Mouse (Mus musculus) stomach, postnatal 0 days (tissue): ENCODE results near the gene Gins1. TPM values are rescaled to one million over a fixed set of nuclear protein-coding genes. Genes with fewer than 3 reads are reported as not detected.

ENCODE experiments used
- ATAC-seq: fragments of 200-750 bp; cut with Nextera tagmentation; 2 replicates; pipeline ENCODE4 v1.8.0; 2017; ENCODE audit not compliant: low FRiP score, low TSS enrichment
- DNase-seq: peaks from one replicate; pipeline ENCODE4 v3.0.0-alpha.2; 2016; ENCODE audit warnings: low spot score
- H3K27ac ChIP-seq: fragments of 300-500 bp; sonication (generic); replicated peaks from 2 replicates; pipeline ENCODE4 v1.5.1; 2014; ENCODE audit warnings: mild to moderate bottlenecking, control low read depth
- H3K27me3 ChIP-seq: fragments of 300-500 bp; sonication (generic); 2 replicates; pipeline ENCODE4 v1.6.1; 2014; ENCODE audit warnings: low read length; ENCODE audit not compliant: control insufficient read depth, insufficient read depth
- H3K36me3 ChIP-seq: fragments of 300-500 bp; sonication (generic); 2 replicates; pipeline ENCODE4 v1.6.1; 2014; ENCODE audit warnings: low read length, mixed read lengths; ENCODE audit not compliant: control insufficient read depth, insufficient read depth
- H3K4me1 ChIP-seq: fragments of 300-500 bp; sonication (generic); replicated peaks from 2 replicates; pipeline ENCODE4 v1.6.1; 2014; ENCODE audit warnings: antibody characterized with exemption; ENCODE audit not compliant: control insufficient read depth, insufficient read depth
- H3K4me2 ChIP-seq: fragments of 300-500 bp; sonication (generic); replicated peaks from 2 replicates; pipeline ENCODE4 v1.6.1; 2014; ENCODE audit warnings: low read depth, mild to moderate bottlenecking, control low read depth, moderate library complexity
- H3K4me3 ChIP-seq: fragments of 300-500 bp; sonication (generic); 2 replicates; pipeline ENCODE4 v1.5.1; 2014; ENCODE audit warnings: low read depth, low read length, control low read depth
- H3K9ac ChIP-seq: fragments of 300-500 bp; sonication (generic); 2 replicates; pipeline ENCODE4 v1.6.1; 2014; ENCODE audit warnings: mild to moderate bottlenecking, low read length, control low read depth, mixed read lengths
- H3K9me3 ChIP-seq: fragments of 300-500 bp; sonication (generic); 2 replicates; pipeline ENCODE4 v1.6.1; 2016; ENCODE audit warnings: low read length; ENCODE audit not compliant: control insufficient read depth
- CTCF ChIP-seq: IDR thresholded peaks from 2 replicates; pipeline ENCODE4 v1.5.1; 2016; ENCODE audit warnings: antibody characterized with exemption, low read depth, mild to moderate bottlenecking, moderate library complexity
- EP300 ChIP-seq: optimal IDR thresholded peaks from 2 replicates; pipeline ENCODE3; 2016; ENCODE audit warnings: antibody characterized with exemption
- WGBS: fragments of 180-500 bp; shearing (Covaris S2); extraction: QIAGEN DNeasy Blood & Tissue Kit; methylation state at CpG from one replicate; pipeline ENCODE4 v1.1.7; 2014; 5-methylcytosine and 5-hydroxymethylcytosine counted together
- polyA plus RNA-seq: library from polyadenylated mRNA; unstranded; fragments of >200 nt; fragmentation: Nextera tagmentation; extraction: Ambion mirVana; gene quantifications from 2 replicates; pipeline ENCODE4 v1.2.1, GENCODE M21; 2015

Gene Gins1
- polyA plus RNA-seq, 1 experiment from 2014 or later = 10.7 TPM

DNA sequence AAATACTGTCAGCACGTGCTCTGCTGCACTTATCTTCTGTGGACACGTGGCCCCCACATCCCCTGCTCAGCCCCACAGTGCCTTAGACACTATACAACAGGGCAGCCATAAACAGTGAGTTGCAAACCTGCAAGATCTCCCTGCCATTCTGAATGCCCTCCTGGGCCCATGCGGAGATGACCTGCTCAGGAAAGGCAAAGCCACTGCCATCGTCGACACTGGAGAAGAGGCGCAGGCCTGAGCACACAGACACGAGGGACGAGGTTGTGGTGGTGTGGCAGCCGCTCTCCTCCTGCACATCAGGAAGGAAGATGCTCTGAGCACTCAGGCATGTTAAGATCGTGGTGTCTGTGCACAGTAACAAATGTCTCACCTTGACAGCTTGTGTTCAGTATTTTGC lies 60.8 kb downstream of the Gins1 start:
- ATAC-seq (no peak), DNase-seq (no peak)
- H3K27ac ChIP-seq = no peak overlapping the region
- H3K9ac ChIP-seq = no peak overlapping the region
- no peaks in the 10 kb centered on the region for H3K4me1 ChIP-seq
- 97% methylated on average over 10 of the region's 10 CpGs for WGBS
- TF ChIP-seq CTCF (no peak), EP300 (no peak)
- H3K9me3 ChIP-seq = no peaks in the 10 kb centered on the region
- no peak overlapping the region for H3K4me2 ChIP-seq
- no peaks in the 10 kb centered on the region for H3K36me3 ChIP-seq
- no peak overlapping the region for H3K4me3 ChIP-seq
- no peaks in the 10 kb centered on the region for H3K27me3 ChIP-seq

DNA sequence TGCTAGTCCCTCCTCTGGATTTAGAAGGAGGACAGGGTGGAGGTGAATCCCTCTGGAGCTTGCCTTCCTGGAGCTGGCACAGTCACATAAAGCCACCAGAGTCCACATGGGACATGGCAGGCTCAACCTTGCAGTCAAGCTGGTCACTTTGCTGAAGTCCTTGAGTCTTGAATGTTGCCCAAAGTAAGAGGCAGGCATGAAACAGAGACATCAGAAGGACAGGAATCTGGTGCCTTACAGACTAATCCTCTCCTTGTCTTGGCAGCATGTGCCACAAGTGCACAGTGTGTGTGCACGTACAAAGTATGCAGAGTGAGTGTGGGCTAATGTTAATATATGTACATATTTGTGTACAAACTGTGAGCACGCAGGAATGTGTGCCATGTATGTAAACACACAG lies 62.3 kb downstream of the Gins1 start:
- Histone ChIP-seq H3K4me3 (no peak overlapping the region), H3K4me1 (no peaks in the 10 kb centered on the region), H3K9ac (no peak overlapping the region), H3K27me3 (no peaks in the 10 kb centered on the region), H3K27ac (no peak overlapping the region), H3K36me3 (no peaks in the 10 kb centered on the region), H3K4me2 (no peak overlapping the region), H3K9me3 (no peaks in the 10 kb centered on the region)
- DNase-seq (no peak), ATAC-seq (no peak)
- no peak for TF ChIP-seq EP300
- TF ChIP-seq CTCF = no peak
- WGBS = 73% methylated on average over 2 of the region's 2 CpGs

DNA sequence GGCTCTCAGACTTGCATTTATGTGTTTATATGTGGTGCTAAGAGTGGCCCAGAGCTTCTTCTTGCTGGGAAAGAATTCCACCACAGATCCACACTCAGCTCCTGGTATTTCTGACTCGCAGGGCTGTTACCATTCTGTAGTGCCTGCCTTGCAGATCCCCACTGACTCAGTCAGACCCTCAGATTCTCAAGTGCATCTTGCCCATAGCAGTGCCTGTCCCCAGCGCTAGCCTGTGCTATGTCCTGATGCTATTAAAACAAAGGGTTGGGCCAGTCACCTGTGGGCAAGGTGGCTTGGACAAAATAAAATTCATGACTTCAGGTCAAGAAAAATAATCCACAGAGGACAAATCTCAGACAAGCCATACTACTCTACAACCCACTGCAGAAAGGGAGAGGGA lies 64.0 kb downstream of the Gins1 start:
- H3K9me3 ChIP-seq = no peaks in the 10 kb centered on the region
- no peak for TF ChIP-seq EP300
- H3K9ac ChIP-seq = no peak overlapping the region
- DNase-seq = no peak
- no peak overlapping the region for H3K4me2 ChIP-seq
- no peaks in the 10 kb centered on the region for H3K4me1 ChIP-seq
- H3K27me3 ChIP-seq = no peaks in the 10 kb centered on the region
- H3K27ac ChIP-seq = no peak overlapping the region
- H3K36me3 ChIP-seq = no peaks in the 10 kb centered on the region
- 98% methylated on average over 2 of the region's 2 CpGs for WGBS
- no peak for ATAC-seq
- H3K4me3 ChIP-seq = no peak overlapping the region

DNA sequence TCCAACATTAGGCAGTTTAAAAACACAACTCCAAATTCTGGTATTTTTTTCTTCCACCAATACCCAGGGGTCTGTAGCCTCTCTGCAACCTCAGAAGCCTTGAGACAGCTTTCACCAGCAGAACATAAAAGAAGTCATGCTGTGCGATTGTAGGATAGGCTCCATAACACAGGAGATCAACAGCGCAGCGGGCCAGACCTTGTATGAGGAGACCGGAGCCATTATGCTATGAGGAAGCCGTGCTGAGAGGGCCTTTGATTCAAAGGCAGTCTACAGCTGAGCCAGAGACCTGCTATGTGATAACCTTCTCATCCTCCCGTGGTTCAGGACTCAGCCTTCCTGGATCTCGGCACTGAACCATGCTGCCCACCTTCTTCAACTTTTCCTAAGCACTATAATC lies 66.7 kb downstream of the Gins1 start:
- Histone ChIP-seq H3K27ac (no peak overlapping the region), H3K4me1 (no peaks in the 10 kb centered on the region), H3K4me3 (no peak overlapping the region), H3K36me3 (no peaks in the 10 kb centered on the region), H3K9ac (no peak overlapping the region), H3K9me3 (no peaks in the 10 kb centered on the region), H3K27me3 (no peaks in the 10 kb centered on the region), H3K4me2 (no peak overlapping the region)
- no peak for TF ChIP-seq EP300
- TF ChIP-seq CTCF = no peak
- ATAC-seq (no peak), DNase-seq (peak; percentile 8)
- WGBS = 91% methylated on average over 7 of the region's 7 CpGs

DNA sequence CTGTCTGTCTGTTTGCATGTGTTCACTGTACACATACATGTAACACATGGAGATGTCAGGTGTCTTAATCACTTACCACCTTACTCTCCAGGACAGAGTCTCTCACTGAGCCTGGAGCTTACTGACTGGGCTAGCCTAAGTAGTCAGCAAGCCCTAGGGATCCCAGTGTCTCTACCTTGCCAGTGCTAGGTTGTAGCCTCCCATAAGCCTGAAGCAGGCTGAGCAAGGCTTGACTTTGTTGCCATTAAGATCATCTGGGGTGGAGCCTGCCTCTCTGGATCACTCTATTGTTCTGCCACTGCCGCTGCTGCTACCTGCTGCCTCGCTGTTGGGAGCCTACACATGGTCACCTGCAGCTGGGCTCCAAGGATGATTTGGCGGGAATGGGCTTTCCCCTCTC lies 67.5 kb downstream of the Gins1 start:
- no peak overlapping the region for H3K4me2 ChIP-seq
- DNase-seq (no peak), ATAC-seq (no peak)
- TF ChIP-seq CTCF (no peak), EP300 (no peak)
- H3K4me3 ChIP-seq = no peak overlapping the region
- no peak overlapping the region for H3K9ac ChIP-seq
- H3K9me3 ChIP-seq = no peaks in the 10 kb centered on the region
- no peaks in the 10 kb centered on the region for H3K27me3 ChIP-seq
- WGBS = 81% methylated on average over 3 of the region's 3 CpGs
- H3K27ac ChIP-seq = no peak overlapping the region
- no peaks in the 10 kb centered on the region for H3K36me3 ChIP-seq
- H3K4me1 ChIP-seq = no peaks in the 10 kb centered on the region

DNA sequence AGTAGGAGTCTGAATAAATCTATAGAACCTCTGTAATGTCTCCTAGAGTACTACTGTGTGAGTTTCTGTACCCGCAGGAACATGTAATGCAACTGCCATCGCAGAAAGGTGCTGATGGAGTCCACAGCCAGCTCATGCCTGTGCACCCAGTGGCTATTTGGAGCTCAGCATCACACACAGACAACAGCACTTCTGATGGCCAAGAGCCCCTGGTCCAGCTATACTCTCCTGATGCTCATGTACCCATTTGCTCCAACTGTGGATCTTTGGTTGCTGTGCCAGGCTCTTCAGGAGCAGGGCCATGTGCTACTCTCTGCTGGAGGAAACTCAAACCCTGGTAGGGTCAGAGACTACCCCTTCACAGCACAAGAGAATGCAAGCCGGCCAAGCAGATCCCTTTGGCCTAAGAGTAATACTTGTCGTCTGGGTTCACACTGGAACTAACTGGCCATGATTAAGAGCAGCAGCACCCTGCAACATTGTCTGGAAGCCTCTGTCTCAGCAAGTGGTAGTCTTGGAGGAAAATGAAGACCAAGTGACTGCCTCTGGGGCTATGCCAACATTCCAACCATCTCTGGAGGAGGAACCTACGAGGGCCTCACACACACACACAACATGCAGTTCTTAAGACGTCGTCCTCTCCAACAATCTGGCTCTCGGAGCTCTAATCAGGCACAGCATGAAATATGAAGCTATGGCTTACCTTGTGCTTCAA lies 68.4 kb downstream of the Gins1 start:
- 83% methylated on average over 8 of the region's 8 CpGs for WGBS
- Histone ChIP-seq H3K4me1 (no peaks in the 10 kb centered on the region), H3K9ac (no peak overlapping the region), H3K4me2 (no peak overlapping the region), H3K36me3 (no peaks in the 10 kb centered on the region), H3K27me3 (no peaks in the 10 kb centered on the region), H3K9me3 (no peaks in the 10 kb centered on the region), H3K27ac (no peak overlapping the region), H3K4me3 (no peak overlapping the region)
- no peak for TF ChIP-seq EP300
- no peak for TF ChIP-seq CTCF
- DNase-seq = no peak
- ATAC-seq = no peak
